Mouse (Mus musculus): ENCODE results near the gene 3110082J24Rik. TPM values are rescaled to one million over a fixed set of nuclear protein-coding genes. Genes with fewer than 3 reads are reported as not detected.
"Not testable (repeated sequence)": the region's sequence is repeated elsewhere in the genome, so short reads cannot be mapped to it uniquely, and the experiment has no call there.

3110082J24Rik gene
- total RNA-seq, 2 experiments from 2014 or later = not detected

DNA sequence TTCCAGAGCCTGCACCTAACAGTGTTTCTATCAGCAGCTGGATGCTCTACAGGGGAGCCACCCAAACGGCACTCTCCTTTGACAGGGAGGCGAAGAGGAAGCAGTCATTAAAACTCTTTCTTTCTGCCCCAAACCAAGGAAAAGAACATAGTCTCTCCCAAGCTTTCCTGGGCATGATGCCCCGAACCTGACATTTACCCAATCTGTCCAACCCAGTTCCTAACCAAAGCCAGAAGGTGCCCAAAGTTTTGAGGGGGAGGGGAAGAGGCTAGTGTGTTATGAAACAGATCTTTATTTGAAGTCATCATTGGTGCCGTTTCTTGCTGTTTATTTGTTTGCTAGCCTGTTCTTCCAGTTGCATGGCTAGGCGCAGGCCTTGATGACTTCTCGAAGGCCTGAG is 10.2 kb downstream of the 3110082J24Rik start:
- intact Hi-C loops (cut with DNase I) = no loop called here
- no peak for DNase-seq

DNA sequence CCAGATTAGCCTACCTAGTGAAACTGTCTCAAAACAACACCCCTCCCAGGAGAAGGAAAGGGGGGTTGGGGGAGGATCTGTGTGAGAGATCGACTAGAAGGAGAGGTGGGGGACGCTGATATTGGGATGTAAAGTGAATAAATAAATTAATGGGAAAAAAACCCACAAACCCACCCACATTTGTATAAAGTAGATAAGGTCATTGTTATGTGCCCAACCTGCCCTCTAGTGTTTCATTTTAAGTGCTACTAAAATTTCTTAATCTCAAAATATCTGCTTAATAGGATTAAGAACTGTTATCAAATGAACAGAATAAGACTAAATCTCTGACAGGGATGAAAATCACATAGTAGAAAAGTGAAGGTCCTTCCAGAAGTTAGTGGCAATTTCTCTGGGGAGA is 11.5 kb downstream of the 3110082J24Rik start:
- intact Hi-C loops (cut with DNase I) = loop anchor here (5.0 kb wide), 1 partner anchor 267 kb away; no protein-coding TSS in a partner anchor
- no peak for DNase-seq

DNA sequence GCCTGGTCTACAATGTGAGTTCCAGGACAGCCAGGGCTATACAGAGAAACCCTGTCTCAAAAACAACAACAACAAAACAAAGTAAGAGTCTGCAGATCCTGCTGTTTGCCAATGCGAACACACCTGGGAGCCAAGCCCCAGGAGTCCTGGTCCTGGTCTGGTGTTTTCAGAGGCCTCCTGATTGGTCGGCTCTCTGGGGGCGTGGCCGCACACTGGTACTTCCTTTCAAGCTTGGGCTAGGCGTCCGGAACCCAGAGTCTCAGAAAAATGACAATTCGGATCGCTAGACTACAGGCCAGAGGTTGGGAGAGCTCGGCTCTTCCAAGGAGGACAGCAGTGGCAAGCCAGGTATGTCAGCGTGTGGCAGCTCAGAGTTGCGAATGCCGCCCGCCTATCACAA is 13.2 kb downstream of the 3110082J24Rik start:
- intact Hi-C loops (cut with DNase I) = loop anchor here (5.0 kb wide), 1 partner anchor 265 kb away; no protein-coding TSS in a partner anchor
- no peak for DNase-seq

DNA sequence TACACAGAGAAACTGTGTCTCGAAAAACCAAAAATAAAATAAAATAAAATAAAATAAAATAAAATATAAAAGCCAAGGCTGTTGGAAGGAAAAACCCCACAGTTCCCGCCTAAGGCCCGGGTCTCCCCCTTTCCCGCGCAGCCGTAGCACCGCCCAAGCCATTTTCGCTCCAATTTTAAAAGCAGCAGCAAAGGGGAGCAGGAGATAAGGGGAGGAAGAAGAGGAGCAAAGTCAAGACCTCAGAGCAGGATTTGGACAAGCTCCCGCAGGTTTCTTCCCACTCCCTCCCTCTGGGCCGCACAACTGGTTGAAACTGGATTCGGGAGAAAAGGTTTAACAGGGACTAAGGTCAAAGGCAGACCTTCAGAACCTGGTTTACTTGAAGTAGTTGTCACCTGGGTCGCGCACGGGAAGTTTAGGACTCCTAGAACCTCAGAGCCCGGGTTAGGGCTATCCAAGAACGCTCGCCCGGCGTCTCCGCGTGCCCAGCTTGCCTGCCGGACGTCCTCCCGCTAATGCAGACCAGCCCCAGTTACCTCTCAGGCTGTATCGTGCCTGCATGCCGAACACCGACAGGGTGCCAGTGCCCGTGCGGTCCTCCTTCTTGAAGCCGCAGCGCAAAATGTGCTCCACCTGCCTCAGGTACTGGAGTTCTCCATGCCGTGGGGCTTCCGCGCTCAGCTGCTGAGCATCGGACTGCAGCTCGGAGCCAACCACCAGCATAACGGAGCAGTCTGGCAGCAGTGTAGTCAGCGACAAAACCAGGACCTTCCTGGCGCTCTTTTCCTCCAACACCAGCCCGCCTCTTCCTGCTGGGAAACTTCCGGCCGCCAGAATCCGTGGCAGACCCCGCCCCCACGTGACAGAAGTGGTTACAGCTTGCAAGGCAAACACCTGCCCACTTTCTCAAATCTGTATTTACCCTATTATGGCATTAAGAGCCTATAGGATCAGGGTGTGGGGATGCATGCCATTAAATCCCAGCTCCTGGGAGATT is 32.8 kb downstream of the 3110082J24Rik start, which contains the start of gene Tyms:
Gene Tyms, minus strand, starts transcription at position 793 of the 997 bp plus-strand sequence.
- intact Hi-C loops (cut with DNase I) = no loop called here
- peak; percentile 73 to 84 for DNase-seq

DNA sequence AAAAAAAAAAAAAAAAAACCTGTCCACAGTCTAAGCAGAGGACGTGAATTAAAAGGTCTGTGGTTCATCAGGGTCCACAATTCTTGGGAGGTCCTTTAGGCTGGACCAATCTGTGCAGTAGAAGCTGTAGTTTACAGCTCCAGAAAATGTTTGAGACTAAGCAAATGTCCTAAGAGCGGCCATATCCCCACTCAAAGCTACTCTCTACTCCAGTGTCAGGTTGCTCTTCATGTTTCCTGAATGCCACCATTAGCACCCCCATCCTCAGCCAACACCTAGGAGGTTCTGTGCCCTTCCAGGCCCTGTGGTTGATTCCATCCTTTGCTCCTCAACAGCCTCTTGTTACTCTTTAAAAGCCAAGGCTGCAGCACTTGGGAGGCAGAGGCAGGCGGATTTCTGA is 33.5 kb downstream of the 3110082J24Rik start:
- no peak for DNase-seq
- intact Hi-C loops (cut with DNase I) = no loop called here

DNA sequence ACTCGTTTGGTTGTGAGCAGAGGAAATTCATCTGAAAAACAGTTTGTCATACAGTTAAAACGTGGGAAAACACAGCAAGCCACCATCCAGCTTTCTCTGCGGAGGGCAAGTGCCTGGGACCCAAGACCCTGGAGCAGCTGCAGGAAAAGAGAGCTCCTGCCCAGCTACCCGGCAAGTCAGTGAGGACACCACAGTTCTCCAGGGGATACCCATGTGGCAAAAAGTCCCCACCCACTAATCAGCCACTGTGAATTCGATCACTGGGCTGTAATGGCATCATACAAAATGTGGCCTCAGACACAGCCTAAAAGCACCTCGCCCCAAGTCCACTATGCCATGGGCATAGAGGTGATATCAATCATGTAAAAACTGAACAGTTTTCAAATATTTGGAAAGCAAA is 34.2 kb downstream of the 3110082J24Rik start:
- intact Hi-C loops (cut with DNase I) = no loop called here
- DNase-seq = no peak

DNA sequence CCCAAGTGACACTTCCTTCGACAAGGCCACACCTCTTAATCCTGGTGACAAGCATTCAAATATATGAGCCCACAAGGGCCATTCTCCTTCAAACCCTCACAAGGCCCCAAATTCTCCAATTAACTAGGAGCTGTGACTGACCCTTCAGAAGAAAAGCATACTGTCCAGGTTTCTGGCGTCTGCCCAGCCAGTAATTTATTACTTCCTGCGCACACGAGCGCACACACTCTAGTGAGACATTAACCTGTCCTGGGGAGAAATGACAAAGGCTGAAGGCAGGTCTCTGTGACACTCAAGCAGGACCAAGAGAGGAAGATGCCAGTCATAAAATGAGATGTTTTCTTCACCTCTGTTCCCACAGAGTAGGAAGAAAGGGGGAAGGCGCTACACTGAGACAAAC is 38.2 kb downstream of the 3110082J24Rik start:
- intact Hi-C loops (cut with DNase I) = no loop called here
- no peak for DNase-seq

DNA sequence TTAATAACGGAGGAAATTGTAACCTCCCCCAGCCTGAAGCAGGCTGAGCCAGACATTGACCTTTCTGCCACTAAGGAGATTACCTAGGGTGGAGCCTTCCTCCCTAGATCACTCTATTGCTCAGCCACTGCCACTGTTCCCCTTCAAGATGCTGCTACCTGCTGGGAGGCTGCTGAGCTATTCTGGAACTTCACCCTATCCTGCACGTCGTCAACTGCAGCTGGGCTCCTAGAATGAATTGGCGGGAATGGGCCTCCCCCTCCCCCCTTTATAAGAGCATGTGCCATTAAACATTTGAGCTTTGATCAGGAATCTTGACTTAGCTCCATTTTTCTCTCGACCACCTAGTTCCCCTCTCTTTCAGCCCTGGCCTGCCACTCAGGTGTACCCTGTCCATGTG is 46.3 kb downstream of the 3110082J24Rik start:
- DNase-seq; intact Hi-C loops (cut with DNase I): not testable (repeated sequence)

DNA sequence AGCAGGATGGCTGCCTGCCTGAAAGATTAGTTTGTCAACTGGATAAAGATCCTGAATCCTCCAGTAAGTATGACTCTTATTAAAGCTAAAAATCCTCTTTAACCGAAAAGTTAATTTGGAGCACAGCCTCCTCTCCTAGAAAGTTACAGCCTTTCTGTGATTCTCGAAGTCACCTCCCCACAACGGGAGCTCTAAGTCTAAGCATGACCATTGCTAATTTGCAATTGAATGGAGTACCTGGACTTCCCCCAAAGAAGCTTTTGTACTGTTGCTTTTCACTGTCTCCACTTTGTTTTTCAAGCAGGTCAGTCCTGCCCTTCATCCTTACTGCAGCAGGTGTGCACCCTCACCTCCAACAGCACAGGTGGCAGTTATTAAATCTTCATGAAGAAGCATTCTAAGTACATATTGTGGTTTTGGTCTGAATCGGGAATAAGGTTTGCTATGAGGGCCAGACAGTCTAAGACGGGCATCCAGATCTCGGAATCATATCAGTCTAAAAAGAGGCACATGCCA is 47.6 kb downstream of the 3110082J24Rik start:
- intact Hi-C loops (cut with DNase I) = no loop called here
- no peak for DNase-seq

Other genes starting within 250 kb of the 3110082J24Rik start
- not detected for gene Il6, start 93.0 kb downstream of the 3110082J24Rik start, total RNA-seq (2021)
- 10 to 100 TPM; 11.6 to 13.9 TPM for gene Tyms, start 32.5 kb downstream of the 3110082J24Rik start, total RNA-seq (2021)
- gene Garem2, start 925 bp downstream of the 3110082J24Rik start, total RNA-seq (2021) = under 1 TPM; 0.17 to 0.19 TPM
- 1,000 to 10,000 TPM; 1,294 to 1,315 TPM for gene Hadha, start 49.1 kb upstream of the 3110082J24Rik start, total RNA-seq (2021)
- gene Hadhb, start 49.2 kb upstream of the 3110082J24Rik start, total RNA-seq (2021) = 1,000 to 10,000 TPM; 1,750 to 1,828 TPM
- under 1 TPM; 0.14 to 0.29 TPM for gene Adgrf3, start 99.6 kb upstream of the 3110082J24Rik start, total RNA-seq (2021)
- 10 to 100 TPM; 18.5 to 20.7 TPM for gene Selenoi, start 126.5 kb upstream of the 3110082J24Rik start, total RNA-seq (2021)
- gene Drc1, start 175.3 kb upstream of the 3110082J24Rik start, total RNA-seq (2021) = under 1 TPM; 0.24 to 0.98 TPM

All from heart, postnatal 14 days (tissue).